Mouse (Mus musculus) adrenal gland (tissue): ENCODE results near the gene Trim26.
"Not testable (repeated sequence)": the region's sequence is repeated elsewhere in the genome, so short reads cannot be mapped to it uniquely, and the experiment has no call there.

Experiments used
- intact Hi-C: fragments of 180-260 bp; cut with DNase I; formaldehyde crosslinking; loops from one replicate; pipeline ENCODE4 v1.15.1; 2025
- long read RNA-seq, 2 experiments: library from polyadenylated mRNA; unstranded; transcript quantifications; one replicate each; pipeline ENCODE4 v2.0.0; 2020; ENCODE audit warnings: borderline replicate concordance in 1 of 2; ENCODE audit not compliant: insufficient replicate concordance in 1 of 2

Trim26 gene
- long read RNA-seq, experiment 1, partial matches to known transcripts, result 2 of 12 reads
- long read RNA-seq, experiment 1, other reads (novel, unspliced or antisense), result 9 of 12 reads
- long read RNA-seq, experiment 2, partial matches to known transcripts, result 3 of 12 reads
- long read RNA-seq, experiment 2, other reads (novel, unspliced or antisense), result 7 of 12 reads

DNA sequence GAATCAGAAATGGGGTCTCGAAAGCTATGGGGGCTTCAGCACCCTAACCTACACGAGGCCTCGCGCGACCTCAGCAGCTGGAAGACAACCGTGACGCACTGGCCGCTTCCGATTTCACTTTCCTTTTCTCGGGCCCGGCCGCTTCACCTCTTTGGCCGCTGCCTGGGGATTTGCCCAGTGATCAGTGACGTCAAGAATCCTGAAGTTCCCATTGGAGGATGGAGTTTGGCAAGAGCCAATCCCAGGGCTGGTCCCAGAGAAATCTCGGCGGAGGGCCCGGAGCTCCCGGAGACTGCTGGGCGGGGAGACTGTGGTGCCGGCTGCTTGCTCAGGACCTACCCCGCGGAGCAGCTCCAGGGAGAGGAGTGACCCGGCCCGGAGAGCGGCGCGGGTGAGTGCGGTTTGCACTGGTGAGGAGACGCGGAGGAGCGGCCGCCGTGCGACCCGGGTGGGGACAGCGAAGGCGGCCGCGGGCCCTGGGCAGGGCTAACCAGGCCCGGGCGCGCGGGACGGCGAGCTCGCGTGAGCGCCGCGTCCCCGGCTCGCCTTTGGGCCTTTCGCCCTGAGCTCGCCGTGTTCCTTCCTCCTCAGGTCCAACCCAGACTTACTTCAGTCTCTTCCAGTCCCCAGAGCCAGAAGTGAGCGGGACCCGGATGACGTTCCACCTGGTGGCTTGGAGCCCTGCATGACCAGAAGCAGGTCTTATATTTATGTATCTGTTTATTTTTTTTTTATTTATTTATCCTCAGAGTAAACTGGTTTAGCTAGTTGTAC, at the start of gene Trim26:
Gene Trim26 (plus strand): TSS at position 261 of the 774 bp plus-strand sequence.
- intact Hi-C loops, result no loop called here

- intact Hi-C loops, result loop anchor here (5.0 kb wide), 1 partner anchor 431 kb away; no protein-coding TSS in a partner anchor
Observed at GRCm38 (mm10) chr17:36788351-36788750, 48.6 kb upstream of the Trim26 start.

- intact Hi-C loops, result loop anchor here (5.0 kb wide), 1 partner anchor 432 kb away; no protein-coding TSS in a partner anchor
Observed at GRCm38 (mm10) chr17:36788801-36789200, 48.1 kb upstream of the Trim26 start.

GRCm38 (mm10) chr17:36799493-36799892, 37.4 kb upstream of the Trim26 start:
- intact Hi-C loops, result no loop called here

GRCm38 (mm10) chr17:36799921-36800462, 36.9 kb upstream of the Trim26 start:
- intact Hi-C loops, result not testable (repeated sequence)

DNA sequence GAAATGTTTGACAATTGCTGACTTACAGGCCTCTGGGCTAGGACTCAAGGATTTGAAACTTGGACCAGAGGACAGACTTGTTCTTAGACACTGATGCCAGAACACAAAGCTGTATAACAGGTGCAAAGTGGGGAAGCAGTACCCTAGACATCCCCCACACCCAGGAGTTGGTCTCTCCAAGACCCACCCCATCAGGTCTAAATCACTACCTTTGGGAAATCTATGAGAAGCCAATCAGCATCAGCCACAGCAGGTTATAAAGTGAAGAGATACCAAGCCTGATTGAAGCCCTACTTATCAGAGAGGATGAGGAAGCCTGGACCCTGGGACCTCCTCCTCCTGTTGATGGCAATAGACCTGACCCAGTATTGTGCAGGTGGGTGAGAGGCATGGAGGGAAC, 25.1 kb upstream of the Trim26 start, which contains the start of gene H2-M10.6:
Gene H2-M10.6 (plus strand): TSS at position 301 of the 400 bp plus-strand sequence.
- intact Hi-C loops, result loop anchor here (2.0 kb wide), 1 partner anchor 447 kb away; no protein-coding TSS in a partner anchor

- intact Hi-C loops, result no loop called here
Observed at GRCm38 (mm10) chr17:36824005-36824404, 12.9 kb upstream of the Trim26 start.

GRCm38 (mm10) chr17:36825525-36825924, 11.4 kb upstream of the Trim26 start:
- intact Hi-C loops, result loop anchor here (5.0 kb wide), 1 partner anchor 72 kb away; the partner anchor contains the start of gene Trim31

DNA sequence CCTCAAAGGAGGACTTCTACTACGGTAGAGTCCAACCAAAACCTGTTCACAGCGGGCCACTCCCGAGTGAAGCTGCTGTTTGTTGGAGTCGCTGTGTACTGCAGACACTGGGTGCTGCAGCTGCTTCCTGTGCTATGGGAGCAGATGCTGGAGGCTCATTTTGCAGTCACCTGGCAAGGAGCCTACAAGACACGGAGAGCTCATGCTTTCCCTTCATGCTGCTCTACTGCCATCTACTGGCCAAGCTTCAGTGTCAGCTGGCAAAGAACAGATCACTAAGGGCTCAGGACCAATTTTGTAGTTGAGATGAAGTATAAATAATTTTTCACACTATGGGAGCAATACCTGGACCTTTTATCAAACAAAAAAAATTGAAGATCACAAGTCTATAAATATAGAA, 10.9 kb upstream of the Trim26 start:
- intact Hi-C loops, result loop anchor here (5.0 kb wide), 1 partner anchor 71 kb away; the partner anchor contains the start of gene Trim31

- intact Hi-C loops, result loop anchor here (5.0 kb wide), 1 partner anchor 69 kb away; the partner anchor contains the start of gene Trim31
Observed at GRCm38 (mm10) chr17:36828488-36828887, 8.4 kb upstream of the Trim26 start.

DNA sequence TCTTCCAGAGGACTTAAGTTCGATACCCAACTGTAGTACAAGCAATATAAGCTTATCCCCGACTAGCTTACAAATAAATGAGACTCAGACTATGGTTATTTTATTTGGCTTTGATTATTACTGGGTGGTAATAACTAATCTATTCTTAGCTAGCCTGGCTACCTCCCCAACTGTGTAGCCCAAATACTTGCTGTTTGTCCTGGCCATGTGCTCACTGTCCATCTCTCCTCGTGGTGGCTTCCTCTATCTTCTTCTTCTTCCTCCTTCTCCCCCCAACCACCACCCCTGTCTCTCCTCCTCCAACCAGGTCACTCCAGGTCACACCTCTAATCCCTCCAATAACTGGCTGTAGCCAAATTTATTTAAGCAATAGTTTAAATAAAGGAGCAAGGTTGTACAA, 6.5 kb upstream of the Trim26 start:
- intact Hi-C loops, result no loop called here

DNA sequence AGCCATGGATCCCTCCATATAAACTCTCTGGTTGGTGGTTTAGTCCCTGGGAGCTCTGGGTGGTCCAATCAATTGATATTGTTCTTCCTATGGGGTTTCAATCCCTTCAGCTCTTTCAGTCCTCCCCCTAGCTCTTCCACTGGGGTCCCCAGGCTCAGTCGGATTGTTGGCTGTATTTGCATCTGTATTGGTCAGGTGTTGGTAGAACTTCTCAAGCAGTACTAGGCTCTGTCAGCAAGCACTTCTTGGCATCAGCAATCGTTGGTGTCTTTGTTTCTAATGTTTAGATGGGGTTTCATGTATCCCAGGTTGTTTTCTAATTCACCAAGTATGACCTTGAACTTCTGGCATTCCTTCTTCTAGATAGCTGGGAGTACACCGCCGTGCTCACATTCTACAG, 4.2 kb upstream of the Trim26 start:
- intact Hi-C loops, result no loop called here

- intact Hi-C loops, result no loop called here
Observed at GRCm38 (mm10) chr17:36835591-36836426, 1.1 kb upstream of the Trim26 start.

DNA sequence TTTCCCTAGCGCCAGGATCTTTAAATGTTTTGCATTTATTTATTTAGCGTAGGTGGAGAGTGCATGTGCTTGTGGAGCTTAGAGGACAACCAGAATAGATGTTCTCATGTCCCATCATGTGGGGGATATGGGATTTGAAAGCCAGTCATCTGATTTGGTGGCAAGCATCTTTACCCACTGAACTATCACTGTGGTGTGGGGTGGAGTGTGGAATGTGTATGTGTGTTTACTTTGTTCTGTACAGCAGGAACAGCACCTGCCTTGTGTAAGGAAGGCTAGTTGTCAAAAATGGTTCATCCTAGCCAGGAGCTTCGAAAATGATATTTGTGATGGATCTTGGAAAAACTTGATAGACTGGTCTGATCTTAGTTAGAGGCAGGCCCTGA, 514 bp upstream of the Trim26 start:
- intact Hi-C loops, result no loop called here

DNA sequence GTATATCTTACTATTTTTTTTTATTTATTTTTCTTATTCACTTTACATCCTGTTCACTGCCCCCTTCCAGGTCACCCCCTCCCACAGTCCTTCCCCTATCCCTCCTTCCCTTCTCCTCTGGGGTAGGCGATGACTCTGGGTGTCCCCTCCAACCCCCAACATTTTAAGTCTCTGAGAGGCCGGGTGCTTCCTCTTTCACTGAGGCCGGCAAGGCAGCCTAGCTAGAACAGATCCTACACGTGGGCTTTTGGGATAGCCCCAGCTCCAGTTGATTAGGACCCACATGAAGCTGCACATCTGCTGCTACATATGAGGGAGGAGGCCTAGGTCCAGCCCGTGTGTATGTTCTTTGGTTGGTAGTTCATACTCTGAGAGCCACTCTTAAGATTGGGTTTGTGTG, 2.1 kb downstream of the Trim26 start:
- intact Hi-C loops, result no loop called here

DNA sequence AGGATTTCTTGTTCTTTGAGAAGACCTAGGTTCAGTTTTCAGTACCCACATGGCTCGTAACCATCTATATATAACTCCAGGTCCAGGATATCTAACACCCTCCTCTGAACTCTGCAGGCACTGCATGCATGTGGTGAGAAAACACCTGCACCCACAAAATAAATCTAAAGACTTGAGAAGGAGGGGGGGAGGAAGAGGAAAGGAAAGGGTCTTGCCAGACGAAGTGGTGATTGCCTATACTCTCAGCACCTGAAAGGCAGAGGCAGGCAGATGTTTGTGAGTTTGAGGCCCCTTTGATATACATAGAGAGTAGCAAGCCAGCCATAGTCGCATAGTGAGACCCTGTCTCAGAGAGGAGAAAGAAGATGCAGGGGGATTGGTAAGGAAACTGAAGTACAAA, 3.0 kb downstream of the Trim26 start:
- intact Hi-C loops, result no loop called here

DNA sequence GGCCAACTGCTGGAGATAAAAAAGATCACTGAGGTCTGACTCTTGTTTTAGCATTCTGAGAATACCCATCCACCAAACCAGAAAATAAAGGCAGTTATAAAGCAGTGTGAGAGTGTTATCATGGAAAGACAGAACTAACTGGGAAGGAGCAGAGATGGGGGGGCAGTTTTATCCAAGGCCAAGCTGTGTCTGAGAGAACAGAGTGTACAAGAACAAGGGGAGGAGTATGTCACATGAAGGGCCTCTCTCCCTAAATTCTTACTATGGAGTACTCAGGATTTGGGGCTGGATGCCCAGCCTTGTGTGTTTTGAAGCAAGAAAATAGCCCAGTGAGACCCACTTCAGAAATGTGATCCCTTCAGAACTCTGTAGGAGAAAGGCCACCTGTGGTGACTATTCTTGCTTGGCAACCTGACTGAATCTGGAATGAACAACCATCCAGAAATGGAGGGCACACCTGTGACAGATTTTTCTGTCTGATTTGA, 4.1 kb downstream of the Trim26 start:
- intact Hi-C loops, result no loop called here

DNA sequence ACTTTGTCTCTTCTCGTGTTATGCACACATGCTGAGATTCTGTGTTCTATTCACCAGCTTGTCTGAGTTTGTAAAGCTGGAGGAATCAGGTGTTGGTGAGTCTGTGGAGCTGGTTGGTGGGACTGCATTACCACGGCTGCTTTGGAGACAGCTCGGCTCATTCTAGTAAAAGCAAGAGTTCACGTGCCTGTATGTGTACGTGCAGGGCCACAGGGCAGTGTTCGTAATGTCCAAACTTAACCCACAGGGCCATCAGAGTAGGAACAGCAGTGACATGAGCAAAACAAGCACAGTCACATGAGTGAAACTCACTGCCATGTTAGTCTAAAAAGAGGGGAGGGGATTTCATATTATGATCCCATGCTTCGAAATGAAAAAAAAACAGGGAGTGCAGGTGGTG, 6.8 kb downstream of the Trim26 start:
- intact Hi-C loops, result no loop called here

DNA sequence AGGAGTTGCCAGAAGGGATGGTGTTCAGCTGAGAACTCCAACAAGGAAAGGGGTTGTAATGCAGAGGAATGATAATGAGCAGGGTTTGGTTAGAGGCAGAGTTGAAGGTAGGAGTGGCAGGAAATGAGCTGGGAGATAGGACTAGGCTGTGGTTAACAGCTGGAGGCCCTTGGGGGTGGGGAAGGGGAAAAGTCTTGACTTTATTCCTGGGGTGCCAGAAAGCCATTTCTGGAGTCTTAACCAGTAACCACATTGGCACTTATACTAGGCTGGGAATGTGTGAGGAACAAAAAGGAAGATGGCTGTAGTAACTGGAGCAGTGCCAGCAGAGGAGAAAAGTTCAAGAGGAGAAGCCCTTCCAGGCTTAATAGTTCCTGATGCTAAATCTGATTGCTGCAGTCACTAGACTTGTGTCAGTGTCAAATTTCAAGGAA, 7.4 kb downstream of the Trim26 start:
- intact Hi-C loops, result no loop called here

GRCm38 (mm10) chr17:36844725-36845124, 7.8 kb downstream of the Trim26 start:
- intact Hi-C loops, result no loop called here

- intact Hi-C loops, result no loop called here
Observed at GRCm38 (mm10) chr17:36848911-36849310, 12.0 kb downstream of the Trim26 start.
